Mouse (Mus musculus) heart, adult 2 months (tissue): Measurements from ENCODE around the gene Slc25a3. TPM values are rescaled to one million over a fixed set of nuclear protein-coding genes. Genes with fewer than 3 reads are reported as not detected.

Experiments used
- DNase-seq, 2 experiments: peaks; one replicate each; pipeline ENCODE4 v3.0.0; 2021
- H3K27ac ChIP-seq: fragments of 200-600 bp; 2 replicates; pipeline ENCODE4 v1.8.1; 2022
- H3K27me3 ChIP-seq: fragments of 200-500 bp; 2 replicates; pipeline ENCODE4 v1.6.1; 2012; ENCODE audit warnings: mild to moderate bottlenecking, low read length, inconsistent platforms, mixed read lengths; ENCODE audit not compliant: control insufficient read depth, insufficient read depth
- H3K36me3 ChIP-seq: fragments of 200-500 bp; 2 replicates; pipeline ENCODE4 v1.6.1; 2012; ENCODE audit warnings: low read length, inconsistent platforms; ENCODE audit not compliant: control insufficient read depth, insufficient read depth
- H3K4me1 ChIP-seq: fragments of 200-500 bp; 2 replicates; pipeline ENCODE4 v1.6.1; 2011; ENCODE audit warnings: low read length; ENCODE audit not compliant: control insufficient read depth, insufficient read depth
- H3K4me3 ChIP-seq: fragments of 200-600 bp; 2 replicates; pipeline ENCODE4 v1.8.1; 2022
- H3K79me2 ChIP-seq: fragments of 200-500 bp; replicated peaks from 2 replicates; pipeline ENCODE4 v1.6.1; 2012; ENCODE audit warnings: mild to moderate bottlenecking, inconsistent platforms, low read length, moderate library complexity, mixed read lengths; ENCODE audit not compliant: control insufficient read depth, insufficient read depth
- H3K9ac ChIP-seq: fragments of 200-500 bp; 2 replicates; pipeline ENCODE4 v1.6.1; 2012; ENCODE audit warnings: low read depth, mild to moderate bottlenecking, control low read depth, inconsistent platforms, low read length, mixed read lengths
- CTCF ChIP-seq: fragments of 200-600 bp; IDR thresholded peaks from 2 replicates; pipeline ENCODE4 v1.8.1; 2022; ENCODE audit warnings: antibody characterized with exemption, mild to moderate bottlenecking, moderate library complexity
- EP300 ChIP-seq: fragments of 200-500 bp; IDR thresholded peaks from 2 replicates; pipeline ENCODE4 v1.6.1; 2011; ENCODE audit warnings: low read depth, low read length, control low read depth; ENCODE audit not compliant: insufficient read depth
- POLR2A ChIP-seq: fragments of 200-500 bp; IDR thresholded peaks from 2 replicates; pipeline ENCODE4 v1.6.1; 2011; ENCODE audit warnings: mild to moderate bottlenecking, low read depth, low read length, control low read depth; ENCODE audit not compliant: insufficient read depth
- WGBS: fragments of 180-500 bp; shearing (Covaris S2); methylation state at CpG from one replicate; pipeline ENCODE4 v1.1.7; 2018; 5-methylcytosine and 5-hydroxymethylcytosine counted together
- intact Hi-C: fragments of 180-260 bp; cut with DNase I; formaldehyde crosslinking; loops from one replicate; pipeline ENCODE4 v1.15.1; 2025
- polyA plus RNA-seq: library from polyadenylated mRNA; depleted of rRNA; stranded (reverse); fragments of >200 nt; gene quantifications from 2 replicates; pipeline ENCODE4 v1.2.3, GENCODE M21; 2012
- total RNA-seq, 2 experiments: library from RNA; stranded (reverse); gene quantifications; 2 replicates each; pipeline ENCODE4 v1.2.3; 2021

Slc25a3 gene
- total and polyA plus RNA-seq, 3 experiments: 1,459 to 2,697 (median 2,279) TPM

GRCm38 (mm10) chr10:91098056-91098455 is 25.8 kb downstream of the Slc25a3 start:
- DNase-seq: no peak
- H3K9ac ChIP-seq: no peak overlapping the region
- WGBS: 92% methylated on average over 8 of the region's 8 CpGs
- H3K36me3 ChIP-seq: no peaks in the 10 kb centered on the region
- intact Hi-C loops: no loop called here
- H3K27ac ChIP-seq: no peak overlapping the region
- no peaks in the 10 kb centered on the region for H3K79me2 ChIP-seq
- no peaks in the 10 kb centered on the region for H3K4me1 ChIP-seq
- TF ChIP-seq POLR2A (no peak), EP300 (no peak)
- no peak overlapping the region for H3K4me3 ChIP-seq
- H3K27me3 ChIP-seq: no peaks in the 10 kb centered on the region

GRCm38 (mm10) chr10:91094251-91095104 is 29.4 kb downstream of the Slc25a3 start:
- 84% methylated on average over 15 of the region's 15 CpGs for WGBS

GRCm38 (mm10) chr10:91092812-91093211 is 31.0 kb downstream of the Slc25a3 start:
- 90% methylated on average over 4 of the region's 4 CpGs for WGBS
- TF ChIP-seq POLR2A (no peak), EP300 (no peak), CTCF (no peak)
- H3K9ac ChIP-seq: no peak overlapping the region
- H3K27ac ChIP-seq: no peak overlapping the region
- H3K4me3 ChIP-seq: no peak overlapping the region
- no peaks in the 10 kb centered on the region for H3K27me3 ChIP-seq
- intact Hi-C loops: no loop called here
- no peaks in the 10 kb centered on the region for H3K79me2 ChIP-seq
- H3K4me1 ChIP-seq: no peaks in the 10 kb centered on the region
- no peaks in the 10 kb centered on the region; the same call in 1 of the 2 replicates for H3K36me3 ChIP-seq
- DNase-seq: no peak

More at GRCm38 (mm10) chr10:91094251-91095104, 29.4 kb downstream of the Slc25a3 start:
- Histone ChIP-seq H3K36me3 (no peaks in the 10 kb centered on the region; the same call in 1 of the 2 replicates), H3K4me3 (no peak overlapping the region), H3K4me1 (no peaks in the 10 kb centered on the region), H3K27me3 (no peaks in the 10 kb centered on the region), H3K9ac (no peak overlapping the region), H3K79me2 (no peaks in the 10 kb centered on the region), H3K27ac (no peak overlapping the region)
- no peak for DNase-seq
- no peak for TF ChIP-seq POLR2A
- no peak for TF ChIP-seq EP300
- TF ChIP-seq CTCF: no peak
- intact Hi-C loops: no loop called here

- 30% methylated on average over 12 of the region's 12 CpGs for WGBS
- intact Hi-C loops: loop anchor here (5.0 kb wide), 1 partner anchor 104 kb away; no protein-coding TSS in a partner anchor
- TF ChIP-seq EP300: no peak
- no peak for TF ChIP-seq CTCF
- no peak for TF ChIP-seq POLR2A
- Histone ChIP-seq H3K27me3 (no peaks in the 10 kb centered on the region), H3K4me3 (peak overlapping the region; percentile 73), H3K27ac (peak overlapping the region; percentile 82), H3K4me1 (no peaks in the 10 kb centered on the region), H3K9ac (peak overlapping the region; percentile 67), H3K36me3 (no peaks in the 10 kb centered on the region; the same call in 1 of the 2 replicates), H3K79me2 (no peaks in the 10 kb centered on the region)
- no peak for DNase-seq
Observed at GRCm38 (mm10) chr10:91083393-91083927, 40.4 kb downstream of the Slc25a3 start.

- Histone ChIP-seq H3K27me3 (no peaks in the 10 kb centered on the region), H3K27ac (peak within 1 kb of the TSS; percentile 88), H3K4me1 (no peaks in the 10 kb centered on the region), H3K36me3 (no peaks in the 10 kb centered on the region; the same call in 1 of the 2 replicates), H3K9ac (peak within 1 kb of the TSS; percentile 94), H3K4me3 (peak within 1 kb of the TSS; percentile 86), H3K79me2 (no peaks in the 10 kb centered on the region)
- peak; percentile 77 for TF ChIP-seq POLR2A
- no peak for TF ChIP-seq EP300
- intact Hi-C loops: loop anchor here (5.0 kb wide), 1 partner anchor 105 kb away; no protein-coding TSS in a partner anchor
- DNase-seq: peak; percentile 100
- under 1% methylated on average over 87 of the region's 87 CpGs for WGBS
Observed at GRCm38 (mm10) chr10:91082550-91083392, 41.1 kb downstream of the Slc25a3 start, which contains the start of the genes Apaf1 and Ikbip. TSS of gene Apaf1 (minus strand) at chr10:91082770. TSS of gene Ikbip (plus strand) at chr10:91082940.
